Mouse (Mus musculus) hindbrain, embryonic 13.5 days (tissue): ENCODE measurements around the gene Mthfd1l. TPM values are rescaled to one million over a fixed set of nuclear protein-coding genes. Genes with fewer than 3 reads are reported as not detected.

Source experiments
- ATAC-seq: fragments of 200-750 bp; cut with Nextera tagmentation; 2 replicates; pipeline ENCODE4 v1.8.0; 2017; ENCODE audit warnings: moderate TSS enrichment; ENCODE audit not compliant: low FRiP score
- H3K27ac ChIP-seq: fragments of 300-500 bp; sonication (generic); 2 replicates; pipeline ENCODE4 v1.5.1; 2015; ENCODE audit warnings: inconsistent platforms, mild to moderate bottlenecking, moderate library complexity
- H3K27me3 ChIP-seq: fragments of 300-500 bp; sonication (generic); 2 replicates; pipeline ENCODE4 v1.6.1; 2015; ENCODE audit warnings: mild to moderate bottlenecking, inconsistent platforms
- H3K36me3 ChIP-seq: fragments of 300-500 bp; sonication (generic); 2 replicates; pipeline ENCODE4 v1.6.1; 2015; ENCODE audit warnings: mild to moderate bottlenecking, inconsistent platforms
- H3K4me1 ChIP-seq: fragments of 300-500 bp; sonication (generic); replicated peaks from 2 replicates; pipeline ENCODE4 v1.6.1; 2015; ENCODE audit warnings: inconsistent platforms
- H3K4me2 ChIP-seq: fragments of 300-500 bp; sonication (generic); 2 replicates; pipeline ENCODE4 v1.6.1; 2015; ENCODE audit warnings: inconsistent platforms, mild to moderate bottlenecking, moderate library complexity
- H3K4me3 ChIP-seq: fragments of 300-500 bp; sonication (generic); 2 replicates; pipeline ENCODE4 v1.5.1; 2015; ENCODE audit warnings: mild to moderate bottlenecking, inconsistent platforms
- H3K9ac ChIP-seq: fragments of 300-500 bp; sonication (generic); 2 replicates; pipeline ENCODE4 v1.6.1; 2015; ENCODE audit warnings: mild to moderate bottlenecking, inconsistent platforms
- H3K9me3 ChIP-seq: fragments of 300-500 bp; sonication (generic); 2 replicates; pipeline ENCODE4 v1.6.1; 2016; ENCODE audit warnings: inconsistent platforms
- WGBS: fragments of 180-500 bp; shearing (Covaris S2); methylation state at CpG from one replicate; pipeline ENCODE4 v1.1.7; 2015; 5-methylcytosine and 5-hydroxymethylcytosine counted together
- polyA plus RNA-seq: library from polyadenylated mRNA; unstranded; fragments of >200 nt; fragmentation: Nextera tagmentation; extraction: Ambion mirVana; gene quantifications from 2 replicates; pipeline ENCODE4 v1.2.1, GENCODE M21; 2015

The Mthfd1l gene
- polyA plus RNA-seq, 1 experiment from 2014 or later: 5.3 TPM

DNA sequence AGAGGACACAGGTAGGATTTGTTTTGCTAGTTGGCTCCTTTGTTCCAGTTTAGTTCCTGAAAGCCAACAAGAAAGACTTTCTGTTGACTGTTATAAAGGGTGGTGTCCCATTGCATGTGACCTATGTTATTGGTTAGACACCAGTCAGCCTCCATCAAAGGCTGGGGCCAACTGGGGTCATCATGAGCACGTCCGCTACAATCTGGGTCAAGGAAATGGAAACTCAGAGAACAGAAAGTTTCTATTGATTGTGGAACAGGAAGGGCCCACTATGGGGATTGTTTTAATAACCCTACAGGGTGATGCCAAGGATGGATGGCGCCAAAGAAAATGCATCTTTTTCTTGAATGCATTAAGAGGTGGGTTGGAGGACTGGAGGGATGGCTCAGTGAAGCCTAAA is 166.6 kb downstream of the Mthfd1l start:
- no peaks in the 10 kb centered on the region for H3K27me3 ChIP-seq
- H3K9ac ChIP-seq: no peak overlapping the region
- no peaks in the 10 kb centered on the region for H3K9me3 ChIP-seq
- no peak for ATAC-seq
- H3K4me3 ChIP-seq: no peak overlapping the region
- H3K36me3 ChIP-seq: no peaks in the 10 kb centered on the region
- WGBS: 79% methylated on average over 3 of the region's 3 CpGs
- H3K4me1 ChIP-seq: no peaks in the 10 kb centered on the region
- no peak overlapping the region for H3K27ac ChIP-seq
- H3K4me2 ChIP-seq: no peak overlapping the region

DNA sequence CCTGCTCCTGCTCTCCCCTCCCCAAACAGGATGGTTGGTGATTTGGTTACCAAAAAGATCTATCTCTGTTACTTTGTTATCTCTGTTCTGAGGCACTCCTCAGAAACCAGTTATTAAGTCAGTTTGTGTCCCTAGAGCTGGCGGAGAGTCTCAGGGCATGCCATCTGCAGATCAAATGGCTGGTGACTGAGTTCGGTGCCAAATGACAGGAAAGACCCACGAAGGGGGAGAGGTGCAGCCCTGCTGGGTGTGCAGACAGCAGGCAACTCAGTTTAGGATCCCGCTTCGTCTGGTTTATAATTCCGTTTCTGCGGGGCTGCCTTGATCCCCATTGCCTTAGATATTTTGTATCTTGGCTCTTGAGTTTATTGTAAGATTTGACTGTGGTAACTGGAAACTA is 168.8 kb downstream of the Mthfd1l start:
- WGBS: 66% methylated on average over 7 of the region's 7 CpGs
- 0 out of 2 replicates have a peak, but pooled peaks cover 2% of the 10 kb centered on the region for H3K4me1 ChIP-seq
- no peak overlapping the region for H3K4me2 ChIP-seq
- ATAC-seq: no peak
- H3K27me3 ChIP-seq: no peaks in the 10 kb centered on the region
- no peaks in the 10 kb centered on the region for H3K9me3 ChIP-seq
- H3K27ac ChIP-seq: no peak overlapping the region
- no peaks in the 10 kb centered on the region for H3K36me3 ChIP-seq
- no peak overlapping the region for H3K9ac ChIP-seq
- no peak overlapping the region for H3K4me3 ChIP-seq

DNA sequence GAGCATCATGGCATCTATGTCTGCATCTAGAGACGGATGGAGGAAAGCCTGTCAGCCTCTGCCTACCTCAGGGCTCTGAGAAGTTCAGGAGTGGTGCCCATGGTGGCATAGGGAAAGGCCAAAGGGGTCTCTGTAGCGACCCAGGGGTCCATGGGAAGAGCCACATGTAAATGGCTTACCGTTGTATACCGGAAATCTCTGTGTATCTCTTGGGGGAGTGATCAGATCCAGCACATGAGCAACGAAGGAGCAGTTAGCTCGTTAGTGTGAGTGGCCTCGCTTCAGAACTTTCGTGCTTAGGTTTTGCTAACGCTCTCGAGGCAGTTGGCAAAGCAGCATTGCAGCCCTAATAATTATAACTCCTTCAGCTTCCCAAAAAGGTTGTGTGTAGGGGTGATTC is 169.9 kb downstream of the Mthfd1l start:
- WGBS: 82% methylated on average over 10 of the region's 10 CpGs
- Histone ChIP-seq H3K27me3 (no peaks in the 10 kb centered on the region), H3K4me2 (no peak overlapping the region), H3K4me3 (no peak overlapping the region), H3K9ac (no peak overlapping the region), H3K27ac (no peak overlapping the region), H3K4me1 (peaks cover 6% of the 10 kb centered on the region; the same call in 1 of the 2 replicates), H3K36me3 (no peaks in the 10 kb centered on the region), H3K9me3 (no peaks in the 10 kb centered on the region)
- ATAC-seq: no peak

DNA sequence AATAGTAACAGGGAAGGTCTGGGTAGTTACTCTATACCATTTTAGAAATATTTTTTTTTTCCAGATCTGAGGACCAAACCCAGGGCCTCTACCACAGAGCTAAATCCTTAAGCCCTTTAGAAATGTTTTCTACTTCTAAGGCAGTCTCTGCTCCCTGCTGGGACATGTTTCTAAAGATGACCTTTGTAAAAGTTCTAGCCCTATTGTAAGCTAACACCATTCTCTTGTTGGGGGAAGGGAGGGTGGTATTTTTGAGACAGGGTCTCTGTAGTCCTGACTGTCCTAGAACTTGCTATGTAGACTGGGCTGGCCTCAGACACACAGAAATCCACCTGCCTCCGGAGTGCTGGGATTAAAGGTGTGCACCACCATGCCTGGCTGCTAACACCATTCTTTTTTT is 170.5 kb downstream of the Mthfd1l start:
- no peak for ATAC-seq
- no peaks in the 10 kb centered on the region for H3K27me3 ChIP-seq
- WGBS: 87% methylated on average over 1 of the region's 1 CpGs

DNA sequence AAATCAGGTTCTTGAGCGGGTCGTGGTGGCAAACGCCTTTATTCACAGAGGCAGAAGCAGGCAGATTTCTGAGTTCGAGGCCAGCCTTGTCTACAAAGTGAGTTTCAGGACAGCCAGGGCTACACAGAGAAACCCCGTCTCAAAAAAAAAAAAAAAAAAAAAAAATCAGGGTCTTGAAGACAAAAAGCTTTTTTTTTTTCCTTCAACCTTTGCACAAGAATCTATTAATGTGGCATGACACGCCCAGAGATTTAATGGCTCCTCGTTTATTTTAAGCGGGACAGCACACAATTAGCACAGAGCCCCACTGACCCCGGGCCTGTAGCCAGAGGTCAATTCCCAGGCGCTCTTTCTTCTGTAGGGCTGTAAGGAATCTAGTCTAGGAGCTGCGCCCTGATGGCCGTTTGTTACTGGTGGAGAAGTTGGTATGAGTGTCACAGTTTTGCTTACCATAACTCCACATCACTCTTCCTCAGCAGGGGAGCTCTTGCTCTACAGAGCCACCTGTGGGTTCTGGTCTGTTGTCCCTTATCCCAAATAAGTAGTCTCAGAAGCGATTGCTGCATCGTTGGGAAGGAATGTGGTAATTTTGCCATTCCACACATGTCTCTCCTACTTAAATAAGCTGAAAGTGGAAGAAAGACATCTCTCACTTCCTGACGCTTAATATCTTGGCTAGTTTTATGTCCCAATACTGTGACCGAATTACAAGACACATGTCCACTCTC is 172.3 kb downstream of the Mthfd1l start:
- H3K9me3 ChIP-seq: no peaks in the 10 kb centered on the region
- peaks cover 6% of the 10 kb centered on the region; the same call in 1 of the 2 replicates for H3K4me1 ChIP-seq
- H3K4me2 ChIP-seq: no peak overlapping the region
- H3K27me3 ChIP-seq: no peaks in the 10 kb centered on the region
- WGBS: 63% methylated on average over 16 of the region's 16 CpGs
- H3K27ac ChIP-seq: no peak overlapping the region
- ATAC-seq: no peak
- H3K9ac ChIP-seq: no peak overlapping the region
- H3K4me3 ChIP-seq: no peak overlapping the region
- H3K36me3 ChIP-seq: no peaks in the 10 kb centered on the region

More for the DNA sequence above, 170.5 kb downstream of the Mthfd1l start:
- no peak overlapping the region for H3K4me2 ChIP-seq
- no peak overlapping the region for H3K4me3 ChIP-seq
- no peak overlapping the region for H3K9ac ChIP-seq
- H3K27ac ChIP-seq: no peak overlapping the region
- H3K4me1 ChIP-seq: peaks cover 6% of the 10 kb centered on the region; the same call in 1 of the 2 replicates
- no peaks in the 10 kb centered on the region for H3K36me3 ChIP-seq
- no peaks in the 10 kb centered on the region for H3K9me3 ChIP-seq

DNA sequence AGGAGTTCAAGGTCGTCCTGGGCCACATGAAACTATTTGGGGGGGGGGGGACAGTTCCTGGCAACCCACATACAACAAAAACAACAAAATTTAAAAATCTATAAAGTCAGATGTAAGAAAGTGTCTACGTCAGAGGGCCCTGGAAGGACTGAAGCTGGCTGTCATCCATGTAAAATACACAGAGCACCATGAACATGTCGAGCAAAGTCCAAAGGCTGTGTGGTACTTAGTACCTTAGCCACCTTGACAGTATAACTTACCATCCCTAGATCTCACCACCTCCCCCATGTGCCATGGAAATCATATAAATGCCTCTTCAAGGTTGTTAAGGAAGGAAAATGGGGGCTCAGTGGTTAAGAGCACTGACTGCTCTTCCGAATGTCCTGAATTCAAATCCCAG is 174.0 kb downstream of the Mthfd1l start:
- 91% methylated on average over 4 of the region's 4 CpGs for WGBS
- no peaks in the 10 kb centered on the region for H3K9me3 ChIP-seq
- peaks cover 6% of the 10 kb centered on the region; the same call in 1 of the 2 replicates for H3K4me1 ChIP-seq
- H3K4me3 ChIP-seq: no peak overlapping the region
- no peak for ATAC-seq
- H3K36me3 ChIP-seq: no peaks in the 10 kb centered on the region
- H3K4me2 ChIP-seq: no peak overlapping the region
- H3K9ac ChIP-seq: no peak overlapping the region
- no peak overlapping the region for H3K27ac ChIP-seq
- no peaks in the 10 kb centered on the region for H3K27me3 ChIP-seq

DNA sequence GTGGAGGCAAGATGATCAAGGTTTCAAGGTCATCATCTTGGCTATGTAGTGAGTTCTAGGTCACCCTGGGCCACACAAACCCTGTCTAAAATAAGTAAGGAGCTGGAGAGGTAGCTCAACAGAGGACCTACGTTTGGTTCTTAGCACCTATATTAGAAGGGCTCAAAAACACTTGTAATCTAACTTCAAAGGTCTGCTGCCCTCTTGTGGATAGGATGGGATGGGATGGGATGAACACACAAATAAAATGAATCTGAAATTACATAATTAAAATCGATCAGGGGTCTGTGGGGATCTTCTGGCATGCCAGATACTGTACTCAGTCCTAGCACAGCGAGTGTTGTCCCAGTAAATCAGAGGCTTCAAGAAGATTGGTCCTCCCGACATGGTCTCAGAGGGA is 178.2 kb downstream of the Mthfd1l start:
- peaks cover 4% of the 10 kb centered on the region; the same call in 1 of the 2 replicates for H3K4me1 ChIP-seq
- H3K27me3 ChIP-seq: no peaks in the 10 kb centered on the region
- no peak overlapping the region for H3K27ac ChIP-seq
- no peaks in the 10 kb centered on the region for H3K9me3 ChIP-seq
- H3K36me3 ChIP-seq: no peaks in the 10 kb centered on the region
- no peak overlapping the region for H3K4me3 ChIP-seq
- no peak overlapping the region for H3K4me2 ChIP-seq
- WGBS: 92% methylated on average over 4 of the region's 4 CpGs
- H3K9ac ChIP-seq: no peak overlapping the region
- ATAC-seq: no peak

DNA sequence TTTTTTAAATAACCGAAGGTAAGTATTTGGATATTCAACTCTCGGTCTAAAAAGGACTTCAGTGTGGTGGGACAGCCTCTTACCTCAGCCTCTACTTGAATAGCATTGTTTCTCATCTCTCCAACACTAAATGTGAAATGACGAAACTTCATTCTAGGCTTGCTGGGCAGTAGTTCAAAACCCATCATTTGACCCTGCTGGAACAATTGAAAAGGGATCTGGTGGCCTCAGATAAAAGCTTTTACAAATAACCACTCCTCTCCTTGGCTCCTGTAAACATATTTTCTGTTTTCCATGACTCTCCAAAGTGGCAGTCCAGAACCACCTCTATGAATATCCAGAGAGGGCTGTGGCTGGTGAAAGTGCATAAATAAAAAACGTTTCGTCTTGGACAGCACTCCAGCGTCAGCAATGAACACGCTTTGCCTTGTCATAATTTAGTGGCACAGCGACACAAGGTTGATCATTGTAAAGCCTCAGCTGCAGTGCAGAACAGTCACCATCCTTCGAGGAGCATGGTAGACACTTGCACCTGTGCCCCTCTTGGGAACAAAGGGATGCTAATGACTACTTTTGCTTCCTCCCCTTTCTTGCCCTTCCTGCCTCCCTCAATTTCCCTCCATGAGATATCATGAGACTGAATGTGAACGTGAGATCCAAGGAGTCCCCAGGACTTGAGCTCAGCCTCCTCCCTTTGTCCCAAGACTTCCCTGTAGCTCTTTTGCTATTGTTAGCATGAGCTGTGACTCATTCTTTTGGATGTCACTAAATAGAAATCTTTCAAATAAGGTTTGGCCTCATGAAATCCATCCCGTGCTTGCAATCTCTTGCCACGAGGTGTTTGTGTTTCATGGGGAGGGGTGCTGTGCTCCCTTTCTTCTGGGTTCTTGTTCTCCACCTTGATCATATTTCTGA is 179.2 kb downstream of the Mthfd1l start:
- Histone ChIP-seq H3K9me3 (no peaks in the 10 kb centered on the region), H3K9ac (no peak overlapping the region), H3K27me3 (no peaks in the 10 kb centered on the region), H3K36me3 (no peaks in the 10 kb centered on the region), H3K4me3 (no peak overlapping the region), H3K4me1 (peaks cover 4% of the 10 kb centered on the region; the same call in 1 of the 2 replicates), H3K27ac (no peak overlapping the region), H3K4me2 (no peak overlapping the region)
- no peak for ATAC-seq
- 85% methylated on average over 12 of the region's 12 CpGs for WGBS

DNA sequence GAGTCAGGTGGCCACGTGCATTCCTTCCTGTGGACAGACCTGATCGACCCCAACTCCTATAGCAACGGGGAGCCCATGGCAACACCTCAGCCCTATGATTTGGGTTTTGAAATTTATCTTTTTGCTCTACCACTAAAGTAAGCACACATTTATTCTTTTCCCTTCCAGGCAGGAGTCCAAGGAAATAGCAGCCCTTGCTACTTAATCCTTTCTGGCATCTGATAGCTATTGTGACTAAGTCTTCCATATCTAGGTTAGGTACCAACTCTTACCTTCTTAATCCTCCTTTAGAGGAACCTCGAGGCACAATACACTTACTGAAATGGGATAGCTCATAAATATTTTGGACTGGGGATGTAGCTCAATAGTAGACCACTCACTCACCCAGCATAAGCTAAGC is 180.1 kb downstream of the Mthfd1l start:
- Histone ChIP-seq H3K27me3 (no peaks in the 10 kb centered on the region), H3K36me3 (no peaks in the 10 kb centered on the region), H3K9me3 (no peaks in the 10 kb centered on the region), H3K4me1 (no peaks in the 10 kb centered on the region), H3K9ac (no peak overlapping the region), H3K4me2 (no peak overlapping the region), H3K4me3 (no peak overlapping the region), H3K27ac (no peak overlapping the region)
- WGBS: 91% methylated on average over 4 of the region's 4 CpGs
- no peak for ATAC-seq

DNA sequence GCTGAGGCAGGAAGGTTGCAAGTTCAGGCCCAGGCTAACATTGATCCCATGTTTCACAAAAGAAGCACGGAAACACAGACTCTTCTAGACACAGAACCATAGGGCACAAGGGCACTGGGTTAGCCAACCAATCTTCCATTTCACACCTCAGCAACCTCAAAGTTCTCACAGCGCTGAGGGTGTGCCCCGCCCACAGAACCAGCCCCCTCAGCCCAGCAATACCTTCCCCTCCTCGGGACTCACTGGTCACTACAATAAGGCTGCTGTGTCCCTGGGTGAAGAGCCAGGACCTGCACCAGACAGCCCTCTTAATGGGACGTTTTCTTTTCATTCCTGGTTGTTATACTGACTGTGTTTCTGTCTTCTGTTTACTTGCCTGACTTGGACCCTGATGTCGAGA is 181.1 kb downstream of the Mthfd1l start:
- WGBS: 76% methylated on average over 6 of the region's 6 CpGs

DNA sequence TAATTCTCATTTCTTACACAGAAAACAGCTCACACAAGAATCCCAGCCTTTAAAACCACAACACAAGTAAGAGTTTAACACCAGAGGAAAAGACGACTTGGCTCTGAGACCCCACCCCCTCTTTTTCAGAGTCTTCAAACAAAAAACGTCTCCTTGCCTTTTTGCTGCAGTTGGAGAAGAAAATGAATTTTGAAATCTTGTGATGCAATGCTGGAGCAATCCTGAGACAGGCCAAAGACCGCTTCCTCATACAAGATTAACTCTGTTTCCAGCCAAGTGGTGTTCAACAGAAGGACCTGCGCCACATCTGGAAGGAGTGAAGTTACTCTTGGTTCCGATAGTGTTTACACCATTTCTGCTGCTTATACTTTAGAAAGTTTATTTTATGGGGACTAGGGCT is 182.6 kb downstream of the Mthfd1l start:
- H3K4me3 ChIP-seq: no peak overlapping the region
- H3K9me3 ChIP-seq: no peaks in the 10 kb centered on the region
- no peak overlapping the region for H3K4me2 ChIP-seq
- no peak overlapping the region for H3K27ac ChIP-seq
- WGBS: 88% methylated on average over 5 of the region's 5 CpGs
- no peak overlapping the region for H3K9ac ChIP-seq
- no peaks in the 10 kb centered on the region for H3K27me3 ChIP-seq
- H3K36me3 ChIP-seq: no peaks in the 10 kb centered on the region
- ATAC-seq: no peak
- H3K4me1 ChIP-seq: no peaks in the 10 kb centered on the region; the same call in 1 of the 2 replicates

More for the DNA sequence above, 181.1 kb downstream of the Mthfd1l start:
- no peaks in the 10 kb centered on the region for H3K36me3 ChIP-seq
- H3K27me3 ChIP-seq: no peaks in the 10 kb centered on the region
- no peaks in the 10 kb centered on the region for H3K9me3 ChIP-seq
- no peak overlapping the region for H3K27ac ChIP-seq
- ATAC-seq: no peak
- no peak overlapping the region for H3K4me3 ChIP-seq
- H3K4me1 ChIP-seq: no peaks in the 10 kb centered on the region
- H3K4me2 ChIP-seq: no peak overlapping the region
- H3K9ac ChIP-seq: no peak overlapping the region

DNA sequence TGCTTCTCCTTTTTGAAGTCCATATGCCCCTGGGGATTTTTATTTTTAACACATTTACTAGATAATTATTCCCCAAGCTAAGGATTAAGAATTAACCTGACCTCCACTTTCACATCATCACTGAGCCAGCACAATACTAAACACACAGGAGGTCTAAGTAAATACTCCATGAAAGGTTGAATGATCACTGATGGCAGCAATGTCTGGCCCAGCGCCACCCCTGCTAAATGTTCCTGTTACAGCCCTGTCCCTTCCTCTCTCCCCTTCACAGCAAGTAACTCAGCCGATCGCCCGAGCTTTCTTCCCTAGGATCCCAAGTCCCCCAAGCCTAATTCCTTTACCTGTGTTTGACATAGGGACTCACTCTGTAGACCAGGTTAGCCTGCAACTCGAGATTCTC is 185.6 kb downstream of the Mthfd1l start:
- Histone ChIP-seq H3K4me2 (no peak overlapping the region), H3K4me1 (no peaks in the 10 kb centered on the region; the same call in 1 of the 2 replicates), H3K9ac (no peak overlapping the region), H3K4me3 (no peak overlapping the region), H3K27ac (no peak overlapping the region), H3K27me3 (no peaks in the 10 kb centered on the region), H3K36me3 (no peaks in the 10 kb centered on the region), H3K9me3 (no peaks in the 10 kb centered on the region)
- ATAC-seq: no peak
- 81% methylated on average over 5 of the region's 5 CpGs for WGBS
